Mouse (Mus musculus) bone marrow macrophage, adult 2 months (primary cell): ENCODE measurements at regions not wholly inside any gene's neighbourhood (a gene's known extent, or its start where the extent isn't known, plus 50 kb on each side); places are given as distances from the start of the nearest gene placed in this dataset.

Experiments used
- CTCF ChIP-seq: IDR thresholded peaks from 2 replicates; pipeline ENCODE4 v1.5.1; 2012; ENCODE audit warnings: low read depth, mild to moderate bottlenecking, low read length, moderate library complexity
- POLR2A ChIP-seq: IDR thresholded peaks from 2 replicates; pipeline ENCODE4 v1.6.1; 2012; ENCODE audit warnings: mild to moderate bottlenecking, low read depth, low read length, borderline replicate concordance

DNA sequence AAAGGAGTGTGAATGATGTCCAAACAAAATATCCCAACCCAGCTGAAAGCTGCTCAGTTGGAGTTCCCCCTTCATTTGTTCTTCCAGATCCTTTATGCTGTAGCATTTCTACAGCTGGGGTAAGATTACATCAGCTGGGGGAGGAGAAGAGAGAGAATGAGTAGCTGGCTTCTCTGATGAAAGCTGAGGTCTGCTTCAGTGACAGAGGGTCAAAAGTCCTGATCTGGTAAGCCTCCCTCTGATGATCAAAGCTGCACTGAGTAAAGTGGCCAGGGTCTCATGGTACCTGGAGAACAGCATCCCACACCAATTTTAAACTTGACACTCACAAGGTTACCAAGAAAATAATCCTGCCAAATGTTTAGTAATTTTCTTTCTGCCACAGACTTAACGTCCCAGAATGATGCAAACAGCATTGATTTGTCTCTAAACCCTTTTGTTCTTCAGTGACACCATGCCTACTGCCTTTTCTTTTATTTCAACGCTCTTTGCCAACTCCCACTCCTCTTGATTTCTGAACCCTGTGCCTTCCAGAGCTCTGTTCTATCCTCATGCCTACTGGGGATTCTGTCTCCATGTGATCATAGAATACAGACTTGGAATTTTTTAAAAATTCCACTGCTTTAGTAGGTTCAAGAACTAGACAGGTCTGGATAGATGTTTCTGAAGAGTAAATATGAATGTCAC is 119.3 kb upstream of the Fshr start:
- TF ChIP-seq POLR2A (no peak), CTCF (no peak)
